Mouse (Mus musculus) embryonic stem cell, embryonic (primary cell): ENCODE measurements around the gene Ephb1.

Source experiments
- CTCF ChIA-PET, 4 experiments: fragments of 300-600 bp in 2 of 4; fragments of 350-600 bp in 2 of 4; sonication (Branson Sonifier 250); formaldehyde crosslinking; loops; one replicate each; lab custom pipeline; 2022; ENCODE audit warnings: inconsistent platforms in 2 of 4; lab: Charles Lee
- POLR2A ChIA-PET, 4 experiments: fragments of 300-600 bp in 2 of 4; fragments of 350-600 bp in 2 of 4; sonication (Branson Sonifier 250); formaldehyde crosslinking; loops; one replicate each; lab custom pipeline; 2022; ENCODE audit warnings: antibody characterized with exemption in 4 of 4, inconsistent platforms in 1 of 4; lab: Charles Lee

Ephb1 gene

GRCm38 (mm10) chr9:102138187-102138586 is 216.3 kb downstream of the Ephb1 start:
- ChIA-PET POLR2A (interaction anchor here in 1 of 4 experiments (0.7 kb wide), 1 partner anchor 194 kb away, joined by 3 read pairs; no protein-coding TSS in a partner anchor), CTCF (no interaction called here)

DNA sequence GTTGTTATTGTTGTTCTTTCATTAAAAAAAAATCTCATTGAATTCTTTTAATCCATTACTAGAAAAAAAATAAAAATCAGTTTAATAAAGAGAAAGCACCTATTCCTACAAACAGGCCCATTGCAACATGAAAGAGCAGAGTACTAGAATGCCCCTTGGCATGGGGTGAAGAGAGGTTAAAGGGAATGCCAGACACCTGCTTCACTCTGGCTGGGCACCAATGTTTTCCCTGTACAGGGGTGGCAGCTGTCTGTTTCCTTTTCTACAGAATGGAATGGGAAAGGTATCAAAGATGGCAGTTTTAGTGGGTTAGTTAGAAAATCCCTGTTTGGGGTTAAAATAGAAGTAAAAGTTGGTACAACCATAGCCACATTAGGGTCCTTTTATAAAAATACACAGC is 224.0 kb downstream of the Ephb1 start:
- POLR2A ChIA-PET = no interaction called here
- CTCF ChIA-PET = interaction anchor here in 1 of 4 experiments (1.1 kb wide), 1 partner anchor 224 kb away, joined by 3 read pairs; the partner anchor contains the start of gene Ephb1

DNA sequence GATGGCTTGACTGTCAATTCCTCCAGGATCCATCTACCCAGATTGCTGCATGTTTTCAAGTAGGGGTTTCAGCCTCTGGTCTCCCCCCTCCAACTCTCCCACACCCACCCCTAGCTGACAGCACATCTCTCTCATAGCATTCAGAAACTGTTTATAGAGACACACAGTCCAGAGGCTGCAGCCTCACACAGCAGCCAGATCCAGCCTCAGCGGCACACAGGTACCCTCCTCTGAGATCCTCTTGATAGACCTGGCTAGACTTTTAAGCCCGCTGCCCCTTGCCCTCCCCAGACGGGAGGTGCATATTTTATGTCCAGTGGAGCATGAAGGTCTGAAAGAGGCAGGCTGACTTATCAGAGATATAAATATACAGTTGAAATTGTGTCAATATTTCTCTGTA is 228.0 kb downstream of the Ephb1 start:
- ChIA-PET POLR2A (no interaction called here), CTCF (interaction anchor here in 1 of 4 experiments (0.8 kb wide), 1 partner anchor 228 kb away, joined by 4 read pairs; the partner anchor contains the start of gene Ephb1)

DNA sequence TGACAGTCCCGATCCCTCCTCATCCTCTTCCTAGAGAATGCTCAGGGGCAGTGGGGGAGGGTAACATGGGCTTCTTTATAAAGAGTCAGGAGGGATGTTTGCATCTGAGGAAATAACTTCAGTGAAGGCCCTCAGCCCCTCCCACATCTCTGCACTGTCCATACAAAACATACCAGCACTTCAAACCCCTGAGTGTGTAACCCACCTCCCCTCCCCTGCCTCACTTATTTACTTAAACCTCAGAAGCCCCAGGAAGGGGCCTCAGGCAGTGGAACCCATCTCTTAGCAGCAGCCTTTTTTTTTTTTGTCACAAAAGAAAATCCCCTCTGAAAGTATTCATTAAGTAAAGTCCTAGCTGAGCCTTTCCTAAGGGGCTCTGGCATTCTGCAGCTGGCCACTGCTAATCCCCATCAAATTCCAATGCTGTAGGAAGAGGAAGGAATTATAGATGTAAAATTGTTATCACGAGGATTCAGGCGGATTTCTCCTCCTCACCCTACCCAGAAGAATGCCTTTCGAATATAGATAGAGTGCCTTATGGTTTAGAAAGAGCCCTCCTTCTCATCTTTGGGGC is 231.5 kb downstream of the Ephb1 start:
- POLR2A ChIA-PET = no interaction called here
- CTCF ChIA-PET = interaction anchor here in 1 of 4 experiments (0.5 kb wide), 1 partner anchor 355 kb away, joined by 4 read pairs; no protein-coding TSS in a partner anchor

DNA sequence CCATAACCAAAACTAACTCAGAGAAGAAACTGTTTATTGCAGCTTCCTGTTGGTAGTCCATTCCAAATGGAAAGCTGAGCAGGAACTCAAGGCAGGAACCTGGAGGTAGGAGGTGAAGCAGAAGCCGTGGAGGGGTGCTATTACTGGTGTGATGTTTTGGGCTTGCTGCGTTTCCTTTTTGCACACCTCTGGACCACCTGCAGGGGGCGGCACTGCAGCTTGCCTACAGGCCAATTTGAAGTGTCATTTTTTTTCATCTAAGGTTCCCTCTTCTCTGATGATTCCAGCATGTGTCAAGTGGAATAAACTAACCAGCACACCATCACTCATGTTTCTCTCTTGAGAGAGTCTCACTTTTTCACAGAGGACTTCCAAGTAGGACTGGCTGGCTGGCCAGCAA is 235.1 kb downstream of the Ephb1 start:
- ChIA-PET POLR2A (interaction anchor here in 1 of 4 experiments (0.7 kb wide), 1 partner anchor 1584 kb away, joined by 4 read pairs; no protein-coding TSS in a partner anchor), CTCF (interaction anchor here in 1 of 4 experiments (1.0 kb wide), 1 partner anchor 235 kb away, joined by 4 read pairs; the partner anchor contains the start of gene Ephb1)

GRCm38 (mm10) chr9:102115326-102115725 is 239.2 kb downstream of the Ephb1 start:
- POLR2A ChIA-PET = interaction anchor here in 1 of 4 experiments (0.6 to 0.7 kb wide), 2 partner anchors 18 to 400 kb away, joined by 3 to 7 read pairs; no protein-coding TSS in a partner anchor
- CTCF ChIA-PET = interaction anchor here in 1 of 4 experiments (0.7 kb wide), 1 partner anchor 311 kb away, joined by 16 read pairs; no protein-coding TSS in a partner anchor

DNA sequence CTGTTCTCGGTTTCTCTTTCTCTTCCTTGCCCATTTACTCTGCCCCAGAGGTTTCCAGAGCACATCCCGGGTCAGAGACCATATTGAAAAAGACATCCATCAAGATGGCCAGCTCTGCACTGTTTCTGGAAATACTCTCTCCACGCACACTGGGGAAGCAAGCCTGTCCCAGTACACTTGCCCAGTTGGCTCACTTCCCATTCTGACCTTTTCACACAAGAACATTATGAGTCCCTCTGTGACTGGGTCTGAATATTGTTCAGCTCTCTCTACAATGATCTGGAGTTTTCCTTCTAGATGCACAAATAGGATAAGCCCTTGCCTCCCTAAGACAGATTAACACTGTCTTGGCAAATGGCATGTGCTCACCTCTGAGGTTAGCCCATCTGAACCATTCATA is 243.0 kb downstream of the Ephb1 start:
- ChIA-PET POLR2A (no interaction called here), CTCF (no interaction called here)

DNA sequence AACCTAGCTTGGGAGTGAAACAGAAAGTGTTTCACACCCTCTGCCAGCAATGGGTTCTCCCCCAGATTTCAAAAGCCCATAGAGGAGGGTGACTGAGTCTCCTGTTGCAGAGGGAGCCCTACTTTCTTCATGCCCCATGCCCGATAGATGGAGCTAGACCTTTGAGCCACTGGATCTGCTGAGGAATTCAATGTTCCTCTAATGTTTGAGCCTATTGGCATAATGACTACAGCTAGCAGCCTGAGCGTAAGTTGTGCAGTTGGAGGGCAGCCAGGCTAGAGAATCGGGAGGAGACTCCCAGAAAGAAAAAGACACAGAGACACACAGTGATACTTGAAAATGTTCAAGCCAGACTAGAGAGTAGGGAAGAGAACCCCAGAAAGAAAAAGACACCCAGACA is 246.5 kb downstream of the Ephb1 start:
- CTCF ChIA-PET = no interaction called here
- POLR2A ChIA-PET = no interaction called here

DNA sequence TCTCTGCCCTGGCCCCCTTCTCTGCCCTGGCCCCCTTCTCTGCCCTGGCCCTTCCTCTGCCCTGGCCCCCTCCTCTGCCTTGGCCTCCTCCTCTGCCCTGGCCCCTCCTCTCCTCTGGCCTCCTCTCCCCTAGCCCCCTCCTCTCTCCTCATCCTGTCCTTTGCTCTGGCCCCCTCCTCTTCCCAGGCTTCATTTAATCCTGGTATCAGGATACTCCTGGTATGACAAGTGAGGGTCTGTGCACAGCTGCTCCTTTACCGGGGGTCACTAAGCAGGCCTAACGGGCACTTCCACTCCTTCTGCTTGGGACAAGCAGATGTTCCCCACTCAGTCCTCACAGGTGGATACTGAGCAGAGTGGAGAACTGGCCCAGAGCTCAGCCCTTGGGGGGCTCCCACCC is 247.3 kb downstream of the Ephb1 start:
- CTCF ChIA-PET = no interaction called here

GRCm38 (mm10) chr9:102096825-102097224 is 257.7 kb downstream of the Ephb1 start:
- POLR2A ChIA-PET = interaction anchor here in 1 of 4 experiments (0.5 kb wide), 1 partner anchor 18 kb away, joined by 7 read pairs; no protein-coding TSS in a partner anchor

More for the DNA sequence above, 247.3 kb downstream of the Ephb1 start:
- POLR2A ChIA-PET = no interaction called here

DNA sequence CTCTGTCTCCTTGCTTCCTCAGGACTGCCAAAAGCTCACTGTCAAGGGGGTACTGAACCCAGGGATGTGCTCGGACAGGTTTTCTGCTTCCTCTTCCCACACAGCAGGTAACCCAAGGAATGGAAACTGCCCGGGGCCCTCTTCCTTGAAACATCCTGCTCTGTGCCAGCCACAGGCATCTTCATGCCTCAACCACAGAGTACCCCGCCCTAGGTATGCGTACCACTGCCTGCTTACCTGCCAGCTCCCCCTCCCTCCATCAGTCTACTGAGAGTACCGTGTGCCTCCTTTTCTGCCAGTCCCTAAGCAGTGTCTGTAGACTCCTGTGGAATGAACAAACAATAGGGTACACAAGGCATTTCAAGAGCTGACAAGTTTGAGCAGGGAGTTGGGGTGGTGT is 265.9 kb downstream of the Ephb1 start:
- CTCF ChIA-PET = interaction anchor here in 1 of 4 experiments (0.6 kb wide), 1 partner anchor 99 kb away, joined by 3 read pairs; no protein-coding TSS in a partner anchor
- POLR2A ChIA-PET = interaction anchor here in 1 of 4 experiments (0.6 kb wide), 2 partner anchors 165 to 453 kb away, joined by 3 to 7 read pairs; no protein-coding TSS in a partner anchor

More at GRCm38 (mm10) chr9:102096825-102097224, 257.7 kb downstream of the Ephb1 start:
- CTCF ChIA-PET = no interaction called here

DNA sequence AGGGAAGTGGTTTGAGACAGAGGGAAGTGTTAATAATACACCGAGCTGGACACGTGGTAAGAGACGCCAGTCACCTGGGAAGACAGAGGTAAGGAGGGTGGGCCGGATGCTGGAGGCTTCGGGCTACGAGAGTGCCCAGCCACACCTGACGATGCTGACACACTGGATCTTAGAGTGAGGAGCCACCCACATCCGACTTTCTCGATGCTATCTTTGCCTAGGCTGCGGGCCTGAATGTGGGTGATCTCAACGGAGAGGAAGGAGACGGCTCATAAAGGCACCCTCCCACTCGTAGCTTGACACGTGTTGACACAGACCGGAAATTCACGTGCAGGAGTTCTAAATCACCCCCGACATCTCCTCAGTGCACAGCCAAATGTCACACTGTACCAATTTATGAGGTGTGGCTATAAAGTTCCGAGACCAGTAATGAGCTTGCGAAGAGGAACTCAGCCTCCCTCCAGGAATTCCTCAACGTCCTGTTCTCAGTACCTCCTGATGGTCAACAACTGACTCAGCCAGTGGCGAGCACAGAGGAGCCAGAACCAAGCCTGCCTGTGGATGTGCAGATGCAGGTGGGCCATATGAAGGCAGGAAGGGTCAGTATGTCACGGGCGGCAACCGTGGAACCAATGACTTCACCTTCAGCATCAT is 268.3 kb downstream of the Ephb1 start:
- ChIA-PET POLR2A (no interaction called here), CTCF (no interaction called here)

- ChIA-PET POLR2A (no interaction called here), CTCF (no interaction called here)
Observed at GRCm38 (mm10) chr9:102085477-102085876, 269.0 kb downstream of the Ephb1 start.

GRCm38 (mm10) chr9:102080934-102081333 is 273.6 kb downstream of the Ephb1 start:
- CTCF ChIA-PET = no interaction called here
- POLR2A ChIA-PET = no interaction called here

DNA sequence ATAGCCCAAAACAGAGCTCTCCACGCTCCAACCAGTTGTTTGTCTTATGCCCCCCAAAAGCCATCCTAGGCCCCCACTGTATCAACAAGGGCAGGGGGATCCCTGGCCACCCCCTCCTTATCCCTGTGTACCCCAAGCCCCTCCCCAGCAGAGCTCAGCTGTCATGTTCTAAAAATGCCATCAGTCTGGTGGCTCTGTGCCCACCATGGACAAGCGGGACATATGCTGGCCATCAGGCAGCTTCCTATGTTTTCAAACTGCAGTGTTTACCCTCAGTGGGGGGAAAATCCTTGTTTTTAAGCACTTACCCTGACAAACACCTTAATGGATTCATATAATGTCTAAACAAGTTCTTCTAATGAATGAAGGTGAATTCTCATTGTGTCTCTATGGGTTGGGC is 275.3 kb downstream of the Ephb1 start:
- ChIA-PET CTCF (interaction anchor here in 1 of 4 experiments (0.6 kb wide), 1 partner anchor 61 kb away, joined by 3 read pairs; no protein-coding TSS in a partner anchor), POLR2A (no interaction called here)

DNA sequence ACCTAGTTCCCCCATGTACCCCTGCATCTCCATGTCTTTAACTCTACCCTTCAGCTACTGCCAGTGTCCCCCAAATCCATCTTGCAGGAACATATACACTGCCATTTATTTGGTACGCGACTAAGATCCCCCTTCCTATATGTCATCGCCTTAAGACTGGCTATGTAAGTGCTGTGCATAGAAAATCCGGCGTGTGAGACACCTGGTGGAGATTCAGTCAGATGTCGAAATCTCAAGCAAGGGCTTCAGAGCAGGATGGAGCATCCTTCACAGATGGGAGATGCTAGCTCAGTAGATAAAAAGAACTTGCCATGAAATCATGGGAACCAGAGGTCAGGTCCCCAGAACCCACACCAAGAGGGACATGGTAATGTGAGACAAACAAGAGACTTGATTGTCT is 276.3 kb downstream of the Ephb1 start:
- POLR2A ChIA-PET = no interaction called here
- CTCF ChIA-PET = no interaction called here

DNA sequence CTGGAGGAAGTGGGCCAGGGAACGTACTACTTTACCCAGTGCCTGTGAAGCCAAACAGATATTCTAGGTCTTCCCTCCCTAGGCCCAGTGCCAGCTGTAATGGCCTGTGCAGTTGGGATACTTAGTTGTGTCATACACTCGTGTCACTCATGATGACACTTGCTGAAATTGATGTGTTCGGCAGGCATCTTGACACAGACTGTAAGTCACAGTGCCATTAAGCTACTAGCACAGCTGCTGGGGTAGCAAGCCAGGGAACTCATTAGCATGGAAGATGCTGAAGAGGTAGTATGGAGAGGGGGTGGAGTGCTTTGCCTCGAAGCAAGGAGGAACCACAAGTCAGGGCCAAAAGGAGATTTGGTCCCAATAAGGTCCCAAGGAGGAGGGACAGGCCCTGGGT is 279.0 kb downstream of the Ephb1 start:
- ChIA-PET POLR2A (no interaction called here), CTCF (no interaction called here)

DNA sequence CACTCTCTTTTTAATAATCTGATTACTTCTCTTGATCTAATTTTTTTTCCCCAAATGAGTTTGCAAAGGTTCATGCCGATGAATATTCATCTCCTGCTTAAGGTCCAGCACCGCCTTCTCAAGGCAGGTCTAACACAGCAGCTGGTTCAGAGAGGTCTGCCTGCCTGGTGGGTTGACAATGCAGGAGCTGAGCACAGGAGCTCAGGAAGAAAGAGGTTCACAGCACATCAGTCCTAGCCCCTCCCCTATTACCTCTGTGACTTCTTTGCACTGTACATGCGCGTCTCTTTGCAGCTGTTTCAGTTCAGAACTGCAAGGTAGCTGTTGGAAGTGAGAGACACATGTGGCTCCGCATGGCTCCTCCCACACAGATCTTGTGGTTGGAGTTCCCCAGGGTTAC is 281.1 kb downstream of the Ephb1 start:
- ChIA-PET POLR2A (no interaction called here), CTCF (no interaction called here)

GRCm38 (mm10) chr9:102069151-102069882 is 285.2 kb downstream of the Ephb1 start:
- CTCF ChIA-PET = no interaction called here
- POLR2A ChIA-PET = no interaction called here
